Mouse (Mus musculus): ENCODE data around the gene 2310007B03Rik. TPM values are rescaled to one million over a fixed set of nuclear protein-coding genes. Genes with fewer than 3 reads are reported as not detected.

2310007B03Rik gene
- polyA plus RNA-seq, 1 experiment from 2014 or later: 0.38 TPM

DNA sequence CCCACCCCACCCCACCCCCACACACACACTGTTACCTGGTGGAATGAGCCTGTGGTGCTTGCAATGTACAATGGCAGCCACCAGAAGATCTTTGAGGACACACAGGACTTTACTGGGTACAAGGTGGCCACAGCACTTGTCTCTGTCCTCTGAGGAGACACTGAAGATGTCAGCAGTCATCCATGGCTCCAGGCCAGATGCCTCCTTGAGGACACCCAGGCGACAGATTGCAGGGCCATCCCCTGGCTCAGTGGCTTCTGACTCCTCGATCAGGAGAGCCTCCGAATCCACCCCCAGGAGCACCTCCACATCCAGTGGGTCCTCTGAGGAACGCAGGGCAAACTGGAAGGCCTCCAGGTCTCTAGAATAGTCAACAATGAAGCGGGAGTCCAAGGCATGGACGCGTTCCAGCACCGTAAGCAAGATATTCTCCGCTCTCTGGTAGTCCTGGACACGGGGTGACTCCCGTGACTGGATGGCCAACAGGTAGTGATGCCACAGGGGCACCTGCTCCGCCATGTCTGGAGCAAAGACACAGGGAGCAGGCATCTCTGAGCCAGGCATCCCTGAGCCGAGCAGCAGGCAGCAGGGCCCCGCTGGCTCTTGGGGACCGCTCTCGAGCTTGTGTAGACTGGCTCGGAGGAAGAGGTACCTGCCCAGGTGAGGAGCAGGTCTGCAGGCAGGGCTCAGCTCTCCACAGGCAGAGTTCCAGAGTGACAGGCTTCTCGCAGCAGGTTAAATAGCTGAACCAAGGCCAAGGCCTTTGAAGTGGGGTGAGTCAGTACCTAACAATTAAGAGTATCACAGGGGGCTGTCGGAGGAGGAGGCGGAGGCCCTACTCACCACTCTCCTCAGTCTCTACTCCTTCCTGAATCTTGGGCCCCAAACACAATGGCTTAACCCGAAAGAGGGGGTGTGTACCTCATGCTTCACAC lies 915 bp downstream of the 2310007B03Rik start:
- Histone ChIP-seq H3K36me3 (no peaks in the 10 kb centered on the region), H3K4me3 (no peak overlapping the region), H3K4me1 (replicated peaks) (no peaks in the 10 kb centered on the region), H3K9me3 (replicated peaks) (no peaks in the 10 kb centered on the region), H3K27ac (no peak overlapping the region), H3K4me2 (no peak overlapping the region), H3K27me3 (peaks cover 42% of the 10 kb centered on the region), H3K9ac (no peak overlapping the region)
- WGBS: 73% methylated on average over 21 of the region's 21 CpGs
- no peak for ATAC-seq (replicated peaks; ENCODE audit: insufficient number of reproducible peaks, insufficient read depth, low FRiP score, low read depth)

DNA sequence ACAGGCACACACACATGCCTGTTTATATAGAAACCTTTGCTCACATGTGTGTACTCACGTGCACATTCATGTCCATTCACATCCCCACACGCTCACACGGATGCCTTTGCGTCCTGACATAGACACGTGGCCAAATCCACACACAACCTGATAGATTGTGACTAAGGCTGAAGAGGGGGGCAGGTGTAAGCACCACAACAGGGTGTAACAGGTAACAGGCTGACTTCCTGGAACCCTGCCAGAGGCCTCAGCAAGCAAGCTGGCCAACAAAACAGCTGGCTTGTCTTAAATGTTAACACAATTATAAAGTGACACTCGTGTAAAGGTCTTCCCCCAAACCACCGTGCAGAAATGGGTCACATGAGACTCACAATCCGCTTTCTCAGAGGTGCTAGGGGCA lies 1.8 kb downstream of the 2310007B03Rik start:
- no peak for ATAC-seq (replicated peaks; ENCODE audit: insufficient number of reproducible peaks, insufficient read depth, low FRiP score, low read depth)
- Histone ChIP-seq H3K4me2 (no peak overlapping the region), H3K36me3 (no peaks in the 10 kb centered on the region), H3K27ac (no peak overlapping the region), H3K4me1 (replicated peaks) (no peaks in the 10 kb centered on the region), H3K9me3 (replicated peaks) (no peaks in the 10 kb centered on the region), H3K27me3 (peaks cover 42% of the 10 kb centered on the region), H3K9ac (no peak overlapping the region), H3K4me3 (no peak overlapping the region)
- WGBS: 80% methylated on average over 8 of the region's 8 CpGs

DNA sequence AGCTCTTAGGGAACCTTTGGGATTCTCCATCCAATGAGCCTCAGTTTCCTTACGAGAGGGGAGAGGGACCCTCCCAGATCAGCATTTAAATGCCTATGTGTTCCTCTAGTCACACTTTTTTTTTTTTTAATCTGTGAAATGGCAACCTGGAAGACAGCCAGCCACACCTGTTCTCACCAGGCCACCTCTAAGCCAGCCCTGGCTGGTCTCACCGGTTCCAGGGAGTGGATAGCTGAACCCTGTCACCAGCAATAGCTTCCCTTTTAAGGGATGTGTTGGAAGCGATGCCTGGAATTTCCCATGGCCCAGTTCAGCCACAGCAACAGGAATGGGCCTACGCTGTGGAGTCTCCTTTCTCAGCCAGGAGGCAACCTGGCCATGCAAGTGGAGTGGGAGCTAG lies 3.2 kb downstream of the 2310007B03Rik start:
- Histone ChIP-seq H3K9me3 (replicated peaks) (no peaks in the 10 kb centered on the region), H3K36me3 (no peaks in the 10 kb centered on the region), H3K27me3 (peaks cover 51% of the 10 kb centered on the region), H3K4me2 (no peak overlapping the region), H3K4me1 (replicated peaks) (no peaks in the 10 kb centered on the region), H3K9ac (no peak overlapping the region), H3K4me3 (no peak overlapping the region), H3K27ac (no peak overlapping the region)
- WGBS: 74% methylated on average over 4 of the region's 4 CpGs
- no peak for ATAC-seq (replicated peaks; ENCODE audit: insufficient number of reproducible peaks, insufficient read depth, low FRiP score, low read depth)

DNA sequence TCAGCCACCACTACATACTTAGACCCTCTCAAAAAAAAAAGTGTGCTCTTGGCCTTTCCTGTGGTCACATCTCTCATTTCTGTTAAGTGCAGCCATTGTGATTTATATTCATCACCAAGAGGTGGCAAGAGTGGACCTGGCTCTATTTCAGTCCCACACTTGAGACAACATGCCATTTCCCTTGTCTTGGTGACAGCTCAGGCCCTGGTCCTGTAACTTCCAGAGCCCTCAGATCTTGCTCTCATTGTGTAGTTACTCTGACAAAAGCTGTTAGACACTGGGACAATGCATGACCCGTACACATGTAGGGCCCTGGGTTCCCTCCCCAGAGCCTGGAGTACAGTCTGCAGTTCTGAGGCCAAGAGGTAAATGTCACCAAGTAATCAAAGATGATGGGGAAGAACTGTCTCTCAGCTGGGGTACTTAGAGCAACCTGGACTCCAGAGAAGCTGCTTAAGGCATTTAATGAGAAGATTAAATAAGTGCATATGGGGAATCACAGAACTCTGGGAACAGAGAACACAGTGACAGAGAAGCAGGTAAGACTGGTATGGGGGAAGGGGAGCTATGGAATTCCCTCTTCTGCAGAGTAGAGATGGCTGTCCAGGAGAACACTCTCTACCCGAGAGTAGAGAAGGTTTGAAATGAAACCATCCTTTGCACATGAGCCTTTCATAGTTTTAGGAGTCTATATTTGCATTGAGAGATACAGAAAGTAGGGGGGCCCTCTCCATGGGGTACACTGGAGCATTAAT lies 9.7 kb downstream of the 2310007B03Rik start:
- no peak overlapping the region for H3K4me2 ChIP-seq
- H3K4me3 ChIP-seq: no peak overlapping the region
- WGBS: 26% methylated on average over 2 of the region's 2 CpGs
- no peaks in the 10 kb centered on the region for H3K36me3 ChIP-seq
- H3K9me3 ChIP-seq (replicated peaks): no peaks in the 10 kb centered on the region
- no peak overlapping the region for H3K9ac ChIP-seq
- H3K27me3 ChIP-seq: peaks cover 53% of the 10 kb centered on the region
- peaks cover 14% of the 10 kb centered on the region for H3K4me1 ChIP-seq (replicated peaks)
- H3K27ac ChIP-seq: no peak overlapping the region
- ATAC-seq (replicated peaks; ENCODE audit: insufficient number of reproducible peaks, insufficient read depth, low FRiP score, low read depth): peak; percentile 53; the same call in 1 of the 2 replicates

DNA sequence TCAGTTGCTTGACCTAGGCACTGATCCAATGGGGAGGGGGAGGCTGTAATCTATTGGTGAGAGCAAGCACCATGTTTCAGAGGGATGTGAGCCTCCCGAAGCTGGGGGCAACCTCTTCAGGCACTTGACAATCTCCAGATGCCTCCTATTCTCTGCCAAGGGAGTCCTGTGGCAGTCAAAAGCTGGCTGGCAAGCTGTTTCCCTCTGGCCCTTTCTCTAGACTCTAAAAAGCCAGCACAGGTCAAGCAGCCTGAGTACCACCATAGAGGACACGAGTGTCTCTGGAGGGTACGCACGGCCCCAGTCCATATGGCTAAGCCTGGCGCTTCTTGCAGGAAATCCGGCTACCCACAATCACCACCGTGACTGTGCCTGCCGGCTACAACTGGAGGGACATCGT lies 16.6 kb downstream of the 2310007B03Rik start:
- H3K36me3 ChIP-seq: no peaks in the 10 kb centered on the region
- no peak overlapping the region for H3K27ac ChIP-seq
- no peaks in the 10 kb centered on the region for H3K9me3 ChIP-seq (replicated peaks)
- no peak overlapping the region for H3K9ac ChIP-seq
- 53% methylated on average over 9 of the region's 9 CpGs for WGBS
- H3K4me3 ChIP-seq: no peak overlapping the region
- peaks cover 11% of the 10 kb centered on the region for H3K4me1 ChIP-seq (replicated peaks)
- ATAC-seq (replicated peaks; ENCODE audit: insufficient number of reproducible peaks, insufficient read depth, low FRiP score, low read depth): peak; percentile 47; the same call in 1 of the 2 replicates
- H3K27me3 ChIP-seq: peaks cover 58% of the 10 kb centered on the region
- peak overlapping the region; percentile 15; the same call in 1 of the 2 replicates for H3K4me2 ChIP-seq

GRCm38 (mm10) chr1:93142871-93143270 lies 17.9 kb downstream of the 2310007B03Rik start:
- Histone ChIP-seq H3K4me1 (replicated peaks) (peaks cover 17% of the 10 kb centered on the region), H3K9me3 (replicated peaks) (no peaks in the 10 kb centered on the region), H3K27ac (no peak overlapping the region), H3K4me3 (no peak overlapping the region), H3K4me2 (no peak overlapping the region), H3K9ac (no peak overlapping the region), H3K36me3 (no peaks in the 10 kb centered on the region), H3K27me3 (peaks cover 52% of the 10 kb centered on the region)
- ATAC-seq (replicated peaks; ENCODE audit: insufficient number of reproducible peaks, insufficient read depth, low FRiP score, low read depth): no peak
- WGBS: 79% methylated on average over 1 of the region's 1 CpGs

GRCm38 (mm10) chr1:93139713-93140112 lies 21.0 kb downstream of the 2310007B03Rik start:
- H3K36me3 ChIP-seq: no peaks in the 10 kb centered on the region
- no peak overlapping the region for H3K27ac ChIP-seq
- WGBS: 57% methylated on average over 7 of the region's 7 CpGs
- peaks cover 17% of the 10 kb centered on the region for H3K4me1 ChIP-seq (replicated peaks)
- H3K9ac ChIP-seq: no peak overlapping the region
- H3K4me2 ChIP-seq: no peak overlapping the region
- no peaks in the 10 kb centered on the region for H3K9me3 ChIP-seq (replicated peaks)
- peaks cover 42% of the 10 kb centered on the region for H3K27me3 ChIP-seq
- no peak overlapping the region for H3K4me3 ChIP-seq
- no peak for ATAC-seq (replicated peaks; ENCODE audit: insufficient number of reproducible peaks, insufficient read depth, low FRiP score, low read depth)

DNA sequence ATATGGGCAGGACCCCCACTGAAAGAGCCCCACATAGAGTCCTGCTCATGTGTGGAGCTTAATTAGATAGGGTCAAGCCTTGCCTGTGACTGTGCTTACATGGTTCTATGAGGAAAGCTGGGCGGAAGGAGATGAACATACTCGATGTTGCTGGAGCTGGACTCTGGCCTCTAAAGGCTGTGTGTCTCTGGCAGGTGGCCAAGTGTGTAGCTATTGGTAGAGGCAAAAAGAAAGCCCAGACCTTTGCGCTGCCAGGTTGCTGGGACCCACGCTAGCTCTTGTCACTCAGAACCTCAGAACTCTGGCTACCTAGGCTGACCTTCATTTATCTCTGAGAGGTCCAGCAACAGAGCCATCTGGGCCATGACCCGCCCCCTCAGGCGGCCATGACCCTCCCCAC lies 22.2 kb downstream of the 2310007B03Rik start:
- Histone ChIP-seq H3K36me3 (no peaks in the 10 kb centered on the region), H3K27ac (no peak overlapping the region), H3K4me3 (no peak overlapping the region), H3K9ac (no peak overlapping the region), H3K4me1 (replicated peaks) (peaks cover 6% of the 10 kb centered on the region), H3K27me3 (peaks cover 37% of the 10 kb centered on the region), H3K4me2 (no peak overlapping the region), H3K9me3 (replicated peaks) (no peaks in the 10 kb centered on the region)
- ATAC-seq (replicated peaks; ENCODE audit: insufficient number of reproducible peaks, insufficient read depth, low FRiP score, low read depth): no peak
- 63% methylated on average over 6 of the region's 6 CpGs for WGBS

DNA sequence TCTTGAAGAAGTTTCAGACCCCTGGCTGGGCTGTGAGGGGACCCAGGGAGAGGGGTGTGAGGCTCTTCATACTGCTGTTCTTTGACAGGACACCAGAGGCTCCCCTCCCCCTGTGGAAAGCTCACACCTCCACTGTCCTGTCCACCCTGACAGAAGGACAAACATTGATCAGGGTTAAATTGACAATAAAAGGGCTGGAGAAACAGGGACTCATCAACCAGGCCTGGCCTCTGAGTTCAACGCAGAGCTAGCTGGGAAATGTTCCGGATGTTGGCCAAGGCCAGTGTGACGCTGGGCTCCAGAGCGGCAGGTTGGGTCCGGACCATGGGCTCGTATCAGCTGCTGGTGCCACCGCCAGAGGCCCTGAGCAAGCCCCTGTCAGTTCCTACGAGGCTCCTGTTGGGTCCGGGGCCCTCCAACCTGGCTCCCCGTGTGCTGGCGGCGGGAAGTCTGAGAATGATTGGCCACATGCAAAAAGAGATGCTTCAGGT lies 25.7 kb downstream of the 2310007B03Rik start, which contains the start of gene Agxt:
Gene Agxt (plus strand): TSS at position 205 of the 491 bp plus-strand sequence.
- Histone ChIP-seq H3K9ac (no peak within 1 kb of the TSS), H3K4me2 (no peak within 1 kb of the TSS), H3K27me3 (peaks cover 14% of the 10 kb centered on the region), H3K36me3 (no peaks in the 10 kb centered on the region), H3K9me3 (replicated peaks) (no peaks in the 10 kb centered on the region), H3K27ac (no peak within 1 kb of the TSS), H3K4me3 (no peak within 1 kb of the TSS), H3K4me1 (replicated peaks) (peaks cover 6% of the 10 kb centered on the region)
- WGBS: 82% methylated on average over 12 of the region's 12 CpGs
- no peak for ATAC-seq (replicated peaks; ENCODE audit: insufficient number of reproducible peaks, insufficient read depth, low FRiP score, low read depth)

DNA sequence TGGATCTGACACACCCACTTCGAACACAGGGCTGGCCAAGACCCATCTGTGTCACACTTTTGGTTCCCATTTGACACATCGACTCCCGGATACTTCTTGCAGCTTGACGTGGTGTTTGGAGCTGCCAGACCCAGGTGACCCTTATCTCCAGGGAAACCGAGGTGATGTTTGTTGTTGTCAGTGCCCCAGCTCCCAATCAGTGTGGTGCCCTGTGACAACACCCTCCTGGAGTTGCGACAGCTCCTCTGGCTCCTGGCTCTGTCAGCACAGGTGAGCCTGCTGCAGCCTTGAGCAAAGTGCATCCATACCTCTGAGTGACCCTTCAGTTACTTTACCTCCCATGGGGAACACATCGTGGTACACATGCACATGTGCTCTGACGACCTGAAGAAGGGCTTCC lies 28.1 kb downstream of the 2310007B03Rik start:
- H3K36me3 ChIP-seq: no peaks in the 10 kb centered on the region
- H3K27ac ChIP-seq: no peak overlapping the region
- H3K9ac ChIP-seq: no peak overlapping the region
- ATAC-seq (replicated peaks; ENCODE audit: insufficient number of reproducible peaks, insufficient read depth, low FRiP score, low read depth): no peak
- no peaks in the 10 kb centered on the region for H3K4me1 ChIP-seq (replicated peaks)
- no peak overlapping the region for H3K4me3 ChIP-seq
- WGBS: 56% methylated on average over 8 of the region's 8 CpGs
- no peaks in the 10 kb centered on the region for H3K9me3 ChIP-seq (replicated peaks)
- H3K4me2 ChIP-seq: no peak overlapping the region
- peaks cover 11% of the 10 kb centered on the region; the same call in 1 of the 2 replicates for H3K27me3 ChIP-seq

DNA sequence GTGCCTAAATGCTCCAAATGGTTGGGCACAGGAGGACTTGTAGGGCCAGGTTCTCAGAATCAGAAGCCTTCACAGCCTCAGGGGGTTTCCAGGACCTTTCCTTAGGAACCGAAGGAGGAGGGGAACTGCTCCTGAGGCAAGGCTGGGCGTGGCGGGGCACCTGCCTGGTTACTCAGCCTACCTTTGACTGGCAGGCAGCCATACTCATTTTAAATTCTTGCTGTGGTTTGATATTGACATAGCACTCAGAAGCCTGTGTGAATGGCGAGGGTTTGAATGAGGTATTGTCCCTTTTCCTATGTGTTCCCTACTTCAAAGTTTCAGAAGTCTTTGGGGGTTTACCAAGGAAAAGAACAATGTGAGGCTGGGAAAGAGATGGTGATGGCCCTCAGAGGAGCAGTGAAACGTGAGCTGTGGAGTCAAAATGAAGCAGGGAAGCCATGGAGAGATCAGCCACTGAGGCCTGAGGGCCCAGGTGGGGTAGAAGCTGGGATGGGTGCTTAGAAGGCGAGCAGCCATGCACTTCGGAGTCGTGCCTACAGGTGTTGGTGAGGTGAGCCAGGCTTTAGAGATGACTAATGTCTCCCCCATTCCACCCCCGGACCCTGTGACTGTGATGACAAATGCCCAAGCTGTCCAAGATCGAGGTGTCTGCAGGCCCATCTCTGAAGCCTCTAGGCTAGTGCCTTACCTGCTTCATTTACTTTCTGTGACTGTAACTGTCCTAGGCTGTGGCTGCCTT lies 30.3 kb downstream of the 2310007B03Rik start:
- no peak for ATAC-seq (replicated peaks; ENCODE audit: insufficient number of reproducible peaks, insufficient read depth, low FRiP score, low read depth)
- H3K4me1 ChIP-seq (replicated peaks): no peaks in the 10 kb centered on the region
- H3K9me3 ChIP-seq (replicated peaks): no peaks in the 10 kb centered on the region
- 69% methylated on average over 10 of the region's 10 CpGs for WGBS
- no peak overlapping the region for H3K4me3 ChIP-seq
- H3K27me3 ChIP-seq: peaks cover 7% of the 10 kb centered on the region; the same call in 1 of the 2 replicates
- H3K9ac ChIP-seq: no peak overlapping the region
- no peaks in the 10 kb centered on the region for H3K36me3 ChIP-seq
- no peak overlapping the region for H3K27ac ChIP-seq
- no peak overlapping the region for H3K4me2 ChIP-seq

Data from heart, embryonic 15.5 days (tissue).